Mouse (Mus musculus) embryonic facial prominence, embryonic 15.5 days (tissue): Measurements from ENCODE around the gene Abhd5. TPM values are rescaled to one million over a fixed set of nuclear protein-coding genes. Genes with fewer than 3 reads are reported as not detected.

Source experiments
- polyA plus RNA-seq: library from polyadenylated mRNA; unstranded; fragments of >200 nt; fragmentation: Nextera tagmentation; extraction: Ambion mirVana; gene quantifications from 2 replicates; pipeline ENCODE4 v1.2.1, GENCODE M21; 2015

The Abhd5 gene
- polyA plus RNA-seq, 1 experiment from 2014 or later, result 38.9 TPM

Other genes starting within 250 kb of the Abhd5 start
- gene Snrk, start 234.3 kb upstream of the Abhd5 start, polyA plus RNA-seq, result 61.5 and 63.1 TPM in 2 replicates
- 37.7 and 38.8 TPM in 2 replicates for gene Ano10, start 57.2 kb upstream of the Abhd5 start, polyA plus RNA-seq